Mouse (Mus musculus) heart, adult 18-20 months (tissue): ENCODE data around the gene Cdc14a. TPM values are rescaled to one million over a fixed set of nuclear protein-coding genes. Genes with fewer than 3 reads are reported as not detected.
"Not testable (repeated sequence)": the region's sequence is repeated elsewhere in the genome, so short reads cannot be mapped to it uniquely, and the experiment has no call there.

Experiments
- DNase-seq, 2 experiments: peaks; one replicate each; pipeline ENCODE4 v3.0.0; 2021 to 2022; ENCODE audit warnings: mixed read lengths in 1 of 2
- total RNA-seq, 2 experiments: library from RNA; stranded (reverse); gene quantifications; 2 replicates each; pipeline ENCODE4 v1.2.3; 2021

Gene Cdc14a
- total RNA-seq, 2 experiments from 2014 or later: 2.6 to 3.9 TPM

GRCm38 (mm10) chr3:116373196-116373595, 50.6 kb downstream of the Cdc14a start:
- DNase-seq: no peak

- no peak for DNase-seq
Observed at GRCm38 (mm10) chr3:116368868-116369437, 54.9 kb downstream of the Cdc14a start.

- no peak for DNase-seq
Observed at GRCm38 (mm10) chr3:116366125-116366524, 57.7 kb downstream of the Cdc14a start.

GRCm38 (mm10) chr3:116361906-116362305, 61.9 kb downstream of the Cdc14a start:
- no peak for DNase-seq

GRCm38 (mm10) chr3:116361101-116361500, 62.7 kb downstream of the Cdc14a start:
- no peak for DNase-seq

GRCm38 (mm10) chr3:116357866-116358265, 66.0 kb downstream of the Cdc14a start:
- DNase-seq: no peak

GRCm38 (mm10) chr3:116357180-116357579, 66.7 kb downstream of the Cdc14a start:
- no peak for DNase-seq

GRCm38 (mm10) chr3:116355026-116355788, 68.6 kb downstream of the Cdc14a start:
- no peak for DNase-seq

GRCm38 (mm10) chr3:116352486-116352885, 71.3 kb downstream of the Cdc14a start:
- DNase-seq: peak; percentile 33 to 42

GRCm38 (mm10) chr3:116350389-116350967, 73.4 kb downstream of the Cdc14a start:
- no peak for DNase-seq

- not testable (repeated sequence) for DNase-seq
Observed at GRCm38 (mm10) chr3:116347571-116347970, 76.3 kb downstream of the Cdc14a start.

GRCm38 (mm10) chr3:116345245-116345644, 78.6 kb downstream of the Cdc14a start:
- DNase-seq: no peak

GRCm38 (mm10) chr3:116342251-116342650, 81.6 kb downstream of the Cdc14a start:
- no peak for DNase-seq

GRCm38 (mm10) chr3:116340950-116341624, 82.7 kb downstream of the Cdc14a start:
- peak; percentile 70 to 79 for DNase-seq

- no peak for DNase-seq
Observed at GRCm38 (mm10) chr3:116340281-116340680, 83.6 kb downstream of the Cdc14a start.

GRCm38 (mm10) chr3:116338616-116339015, 85.2 kb downstream of the Cdc14a start:
- DNase-seq: peak in 1 of 2 experiments; percentile 11

- no peak for DNase-seq
Observed at GRCm38 (mm10) chr3:116337840-116338239, 86.0 kb downstream of the Cdc14a start.

- no peak for DNase-seq
Observed at GRCm38 (mm10) chr3:116335036-116335435, 88.8 kb downstream of the Cdc14a start.

GRCm38 (mm10) chr3:116333711-116334110, 90.1 kb downstream of the Cdc14a start:
- no peak for DNase-seq

- DNase-seq: peak in 1 of 2 experiments; percentile 70
Observed at GRCm38 (mm10) chr3:116333229-116333628, 90.6 kb downstream of the Cdc14a start.

- DNase-seq: peak; percentile 54 to 82
Observed at GRCm38 (mm10) chr3:116331811-116332464, 91.9 kb downstream of the Cdc14a start.

GRCm38 (mm10) chr3:116329976-116330375, 93.9 kb downstream of the Cdc14a start:
- no peak for DNase-seq
